Mouse (Mus musculus): ENCODE measurements around the gene Rac2. TPM values are rescaled to one million over a fixed set of nuclear protein-coding genes. Genes with fewer than 3 reads are reported as not detected.

Gene Rac2
- polyA plus RNA-seq, 1 experiment: 552 TPM

- TF ChIP-seq CTCF (IDR thresholded peaks at IDR 0.05; ENCODE audit: low read depth, low read length) (no peak), POLR2A (IDR thresholded peaks at IDR 0.05; ENCODE audit: borderline replicate concordance, low read depth, low read length) (no peak)
- 0 out of 2 replicates have a peak, but pooled peaks cover 2% of the 10 kb centered on the region for H3K4me1 ChIP-seq (ENCODE audit: control insufficient read depth, insufficient read depth, low read length)
- no peak overlapping the region for H3K27ac ChIP-seq (ENCODE audit: insufficient read depth, low read depth, low read length)
- no peak overlapping the region for H3K4me3 ChIP-seq (ENCODE audit: insufficient read depth, low read length)
These were observed 42.4 kb downstream of the Rac2 start for GRCm38 (mm10) chr15:78530141-78530540.

GRCm38 (mm10) chr15:78529428-78529990, 43.1 kb downstream of the Rac2 start:
- no peak overlapping the region for H3K27ac ChIP-seq (ENCODE audit: insufficient read depth, low read depth, low read length)
- no peak for TF ChIP-seq POLR2A (IDR thresholded peaks at IDR 0.05; ENCODE audit: borderline replicate concordance, low read depth, low read length)
- TF ChIP-seq CTCF (IDR thresholded peaks at IDR 0.05; ENCODE audit: low read depth, low read length): no peak
- no peak overlapping the region for H3K4me3 ChIP-seq (ENCODE audit: insufficient read depth, low read length)
- H3K4me1 ChIP-seq (ENCODE audit: control insufficient read depth, insufficient read depth, low read length): 0 out of 2 replicates have a peak, but pooled peaks cover 2% of the 10 kb centered on the region

GRCm38 (mm10) chr15:78528726-78529411, 43.7 kb downstream of the Rac2 start:
- Histone ChIP-seq H3K4me1 (ENCODE audit: control insufficient read depth, insufficient read depth, low read length) (0 out of 2 replicates have a peak, but pooled peaks cover 2% of the 10 kb centered on the region), H3K4me3 (ENCODE audit: insufficient read depth, low read length) (no peak overlapping the region), H3K27ac (ENCODE audit: insufficient read depth, low read depth, low read length) (no peak overlapping the region)
- TF ChIP-seq POLR2A (IDR thresholded peaks at IDR 0.05; ENCODE audit: borderline replicate concordance, low read depth, low read length) (no peak), CTCF (IDR thresholded peaks at IDR 0.05; ENCODE audit: low read depth, low read length) (no peak)

GRCm38 (mm10) chr15:78527973-78528372, 44.6 kb downstream of the Rac2 start:
- Histone ChIP-seq H3K4me1 (ENCODE audit: control insufficient read depth, insufficient read depth, low read length) (0 out of 2 replicates have a peak, but pooled peaks cover 2% of the 10 kb centered on the region), H3K27ac (ENCODE audit: insufficient read depth, low read depth, low read length) (no peak overlapping the region), H3K4me3 (ENCODE audit: insufficient read depth, low read length) (no peak overlapping the region)
- no peak for TF ChIP-seq CTCF (IDR thresholded peaks at IDR 0.05; ENCODE audit: low read depth, low read length)
- no peak for TF ChIP-seq POLR2A (IDR thresholded peaks at IDR 0.05; ENCODE audit: borderline replicate concordance, low read depth, low read length)

- Histone ChIP-seq H3K27ac (ENCODE audit: insufficient read depth, low read depth, low read length) (no peak overlapping the region), H3K4me3 (ENCODE audit: insufficient read depth, low read length) (no peak overlapping the region), H3K4me1 (ENCODE audit: control insufficient read depth, insufficient read depth, low read length) (0 out of 2 replicates have a peak, but pooled peaks cover 2% of the 10 kb centered on the region)
- TF ChIP-seq POLR2A (IDR thresholded peaks at IDR 0.05; ENCODE audit: borderline replicate concordance, low read depth, low read length): no peak
- TF ChIP-seq CTCF (IDR thresholded peaks at IDR 0.05; ENCODE audit: low read depth, low read length): no peak
These were observed 48.4 kb downstream of the Rac2 start for GRCm38 (mm10) chr15:78524163-78524562.

- Histone ChIP-seq H3K4me3 (ENCODE audit: insufficient read depth, low read length) (no peak overlapping the region), H3K27ac (ENCODE audit: insufficient read depth, low read depth, low read length) (no peak overlapping the region), H3K4me1 (ENCODE audit: control insufficient read depth, insufficient read depth, low read length) (no peaks in the 10 kb centered on the region)
- TF ChIP-seq CTCF (IDR thresholded peaks at IDR 0.05; ENCODE audit: low read depth, low read length): no peak
- TF ChIP-seq POLR2A (IDR thresholded peaks at IDR 0.05; ENCODE audit: borderline replicate concordance, low read depth, low read length): no peak
These were observed 50.7 kb downstream of the Rac2 start for GRCm38 (mm10) chr15:78521892-78522291.

GRCm38 (mm10) chr15:78521331-78521730, 51.3 kb downstream of the Rac2 start:
- H3K4me3 ChIP-seq (ENCODE audit: insufficient read depth, low read length): no peak overlapping the region
- TF ChIP-seq POLR2A (IDR thresholded peaks at IDR 0.05; ENCODE audit: borderline replicate concordance, low read depth, low read length) (no peak), CTCF (IDR thresholded peaks at IDR 0.05; ENCODE audit: low read depth, low read length) (no peak)
- no peaks in the 10 kb centered on the region for H3K4me1 ChIP-seq (ENCODE audit: control insufficient read depth, insufficient read depth, low read length)
- H3K27ac ChIP-seq (ENCODE audit: insufficient read depth, low read depth, low read length): no peak overlapping the region

GRCm38 (mm10) chr15:78520112-78520715, 52.4 kb downstream of the Rac2 start:
- Histone ChIP-seq H3K4me1 (ENCODE audit: control insufficient read depth, insufficient read depth, low read length) (no peaks in the 10 kb centered on the region), H3K27ac (ENCODE audit: insufficient read depth, low read depth, low read length) (no peak overlapping the region), H3K4me3 (ENCODE audit: insufficient read depth, low read length) (no peak overlapping the region)
- TF ChIP-seq POLR2A (IDR thresholded peaks at IDR 0.05; ENCODE audit: borderline replicate concordance, low read depth, low read length): no peak

- no peak for TF ChIP-seq POLR2A (IDR thresholded peaks at IDR 0.05; ENCODE audit: borderline replicate concordance, low read depth, low read length)
- TF ChIP-seq CTCF (IDR thresholded peaks at IDR 0.05; ENCODE audit: low read depth, low read length): no peak
- H3K27ac ChIP-seq (ENCODE audit: insufficient read depth, low read depth, low read length): no peak overlapping the region
- H3K4me3 ChIP-seq (ENCODE audit: insufficient read depth, low read length): no peak overlapping the region
- H3K4me1 ChIP-seq (ENCODE audit: control insufficient read depth, insufficient read depth, low read length): no peaks in the 10 kb centered on the region
These were observed 54.4 kb downstream of the Rac2 start for GRCm38 (mm10) chr15:78518221-78518620.

- no peak overlapping the region for H3K4me3 ChIP-seq (ENCODE audit: insufficient read depth, low read length)
- H3K27ac ChIP-seq (ENCODE audit: insufficient read depth, low read depth, low read length): no peak overlapping the region
- no peak for TF ChIP-seq POLR2A (IDR thresholded peaks at IDR 0.05; ENCODE audit: borderline replicate concordance, low read depth, low read length)
- no peak for TF ChIP-seq CTCF (IDR thresholded peaks at IDR 0.05; ENCODE audit: low read depth, low read length)
- no peaks in the 10 kb centered on the region for H3K4me1 ChIP-seq (ENCODE audit: control insufficient read depth, insufficient read depth, low read length)
These were observed 56.8 kb downstream of the Rac2 start for GRCm38 (mm10) chr15:78515759-78516158.

Measured in bone marrow macrophage, adult 2 months (primary cell).